Mouse (Mus musculus): Measurements from ENCODE around the gene Pcbd2. TPM values are rescaled to one million over a fixed set of nuclear protein-coding genes. Genes with fewer than 3 reads are reported as not detected.

The Pcbd2 gene
- total and polyA plus RNA-seq, 3 experiments, result 32.0 to 69.4 TPM; not detected in 1

DNA sequence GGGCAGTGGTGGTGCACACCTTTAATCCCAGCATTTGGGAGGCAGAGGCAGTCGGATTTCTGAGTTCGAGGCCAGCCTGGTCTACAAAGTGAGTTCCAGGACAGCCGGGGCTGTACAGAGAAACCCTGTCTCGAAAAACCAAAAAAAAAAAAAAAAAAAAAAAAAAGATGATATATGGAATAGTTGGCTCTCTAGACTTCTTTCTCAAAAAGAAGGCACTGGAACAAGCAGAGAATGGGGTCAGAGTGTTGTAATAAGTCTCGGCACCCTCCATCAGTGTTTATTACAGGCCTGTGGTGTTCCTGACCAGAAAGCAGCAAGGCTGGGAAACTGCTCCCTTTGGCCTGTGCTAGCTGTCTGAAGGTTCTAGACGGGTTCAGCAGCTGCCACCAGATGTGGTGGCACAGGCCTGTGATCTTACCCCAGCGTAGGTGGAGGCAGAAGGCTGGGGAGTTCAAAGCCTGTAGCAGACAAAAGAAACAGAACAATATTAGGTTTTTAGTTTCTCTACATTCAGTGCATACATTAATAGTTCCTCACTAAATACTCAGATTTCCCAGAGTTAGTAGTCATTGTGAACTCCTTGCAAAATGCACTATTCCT lies 11.2 kb upstream of the Pcbd2 start:
- Histone ChIP-seq H3K4me3 (ENCODE audit: control insufficient read depth in 1 of 2, insufficient read depth in 1 of 2, low read depth in 2 of 2, low read length in 2 of 2) (no peak overlapping the region), H3K9me3 (replicated peaks; ENCODE audit: insufficient read depth, low read length) (no peaks in the 10 kb centered on the region), H3K27me3 (ENCODE audit: control insufficient read depth in 1 of 2, insufficient read depth in 2 of 2, low read length in 2 of 2) (no peaks in the 10 kb centered on the region), H3K4me1 (ENCODE audit: control insufficient read depth in 1 of 2, insufficient read depth in 2 of 2, low read length in 2 of 2) (peaks cover 0 to 13% of the 10 kb centered on the region in 2 experiments; a peak in 1 of 4 replicates), H3K79me2 (ENCODE audit: control insufficient read depth, insufficient read depth, low read length, poor library complexity) (peaks cover 9% of the 10 kb centered on the region), H3K9ac (ENCODE audit: control insufficient read depth, low read depth, low read length, poor library complexity, severe bottlenecking) (peak overlapping the region; percentile 97), H3K36me3 (ENCODE audit: control insufficient read depth in 1 of 2, insufficient read depth in 2 of 2, low read length in 2 of 2) (peaks cover 0 to 8% of the 10 kb centered on the region in 2 experiments; a peak in 2 of 4 replicates), H3K27ac (ENCODE audit: control insufficient read depth, low read depth, low read length) (no peak overlapping the region)
- DNase-seq (ENCODE audit: low read depth, low spot score), result no peak
- no peak for TF ChIP-seq POLR2A (IDR thresholded peaks at IDR 0.05; ENCODE audit: control insufficient read depth in 1 of 2, insufficient read depth in 1 of 2, low read depth in 1 of 2, low read length in 2 of 2, poor library complexity in 1 of 2)
- TF ChIP-seq NELFE (IDR thresholded peaks at IDR 0.05; ENCODE audit: low read depth, low read length), result no peak
- peak; percentile 62 for TF ChIP-seq ZNF384 (IDR thresholded peaks at IDR 0.05; ENCODE audit: low read depth, low read length)

DNA sequence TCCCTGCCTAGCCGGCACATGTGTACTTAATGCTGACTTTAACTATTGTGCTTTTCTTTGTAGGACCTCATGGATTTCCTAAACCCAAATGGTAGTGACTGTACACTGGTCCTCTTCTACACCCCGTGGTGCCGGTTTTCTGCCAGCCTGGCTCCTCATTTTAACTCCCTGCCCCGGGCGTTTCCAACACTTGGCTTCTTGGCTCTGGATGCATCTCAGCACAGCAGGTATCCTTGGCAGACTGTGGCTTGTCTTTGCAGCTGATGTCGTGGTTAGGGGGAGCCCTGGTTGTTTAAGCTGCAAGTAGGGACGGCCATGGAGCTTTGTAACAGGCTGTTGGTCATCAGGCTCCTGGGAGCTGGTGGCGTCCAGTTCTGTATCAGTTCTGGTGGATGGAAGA lies 5.7 kb upstream of the Pcbd2 start:
- Histone ChIP-seq H3K27me3 (ENCODE audit: control insufficient read depth in 1 of 2, insufficient read depth in 2 of 2, low read length in 2 of 2) (no peaks in the 10 kb centered on the region), H3K79me2 (ENCODE audit: control insufficient read depth, insufficient read depth, low read length, poor library complexity) (no peaks in the 10 kb centered on the region), H3K4me3 (ENCODE audit: control insufficient read depth in 1 of 2, insufficient read depth in 1 of 2, low read depth in 2 of 2, low read length in 2 of 2) (no peak overlapping the region), H3K9me3 (replicated peaks; ENCODE audit: insufficient read depth, low read length) (no peaks in the 10 kb centered on the region), H3K9ac (ENCODE audit: control insufficient read depth, low read depth, low read length, poor library complexity, severe bottlenecking) (no peak overlapping the region), H3K4me1 (ENCODE audit: control insufficient read depth in 1 of 2, insufficient read depth in 2 of 2, low read length in 2 of 2) (no peaks in the 10 kb centered on the region), H3K36me3 (ENCODE audit: control insufficient read depth in 1 of 2, insufficient read depth in 2 of 2, low read length in 2 of 2) (peaks cover 0 to 2% of the 10 kb centered on the region in 2 experiments; a peak in 2 of 4 replicates), H3K27ac (ENCODE audit: control insufficient read depth, low read depth, low read length) (no peak overlapping the region)
- DNase-seq (ENCODE audit: low read depth, low spot score), result no peak
- TF ChIP-seq POLR2AphosphoS2 (IDR thresholded peaks at IDR 0.05; ENCODE audit: low read length), result no peak
- TF ChIP-seq NRF1 (IDR thresholded peaks at IDR 0.05; ENCODE audit: insufficient read depth, low read depth, low read length, poor library complexity, severe bottlenecking), result no peak
- no peak for TF ChIP-seq JUND (IDR thresholded peaks at IDR 0.05; ENCODE audit: low read depth, low read length)
- no peak for TF ChIP-seq GABPA (IDR thresholded peaks at IDR 0.05; ENCODE audit: low read depth, low read length)
- no peak for TF ChIP-seq USF1 (IDR thresholded peaks at IDR 0.05; ENCODE audit: low read depth, low read length)

DNA sequence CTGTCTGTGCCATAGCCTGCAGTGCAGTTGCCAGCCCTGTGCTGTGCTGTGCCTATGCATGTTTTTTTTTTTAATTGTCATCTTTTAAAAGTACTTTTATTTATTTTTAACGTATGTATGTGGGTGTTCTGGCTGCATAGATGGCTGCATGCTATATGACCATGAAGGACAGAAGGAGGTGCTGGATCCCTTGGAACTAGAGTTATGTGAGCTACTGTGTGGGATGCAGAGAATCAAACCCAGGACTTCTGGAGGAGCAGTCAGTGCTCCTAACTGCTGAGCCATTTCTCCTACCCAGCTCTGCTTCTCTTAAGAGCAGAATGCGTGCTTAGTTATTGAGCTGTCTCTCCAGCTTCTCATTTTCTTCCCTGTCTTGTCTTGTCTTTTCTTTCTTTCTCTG lies 5.2 kb upstream of the Pcbd2 start:
- Histone ChIP-seq H3K36me3 (ENCODE audit: control insufficient read depth in 1 of 2, insufficient read depth in 2 of 2, low read length in 2 of 2) (peaks cover 0 to 2% of the 10 kb centered on the region in 2 experiments; a peak in 2 of 4 replicates), H3K4me3 (ENCODE audit: control insufficient read depth in 1 of 2, insufficient read depth in 1 of 2, low read depth in 2 of 2, low read length in 2 of 2) (no peak overlapping the region), H3K27ac (ENCODE audit: control insufficient read depth, low read depth, low read length) (no peak overlapping the region), H3K4me1 (ENCODE audit: control insufficient read depth in 1 of 2, insufficient read depth in 2 of 2, low read length in 2 of 2) (no peaks in the 10 kb centered on the region; a peak in 1 of 4 replicates), H3K9me3 (replicated peaks; ENCODE audit: insufficient read depth, low read length) (no peaks in the 10 kb centered on the region), H3K27me3 (ENCODE audit: control insufficient read depth in 1 of 2, insufficient read depth in 2 of 2, low read length in 2 of 2) (no peaks in the 10 kb centered on the region), H3K9ac (ENCODE audit: control insufficient read depth, low read depth, low read length, poor library complexity, severe bottlenecking) (no peak overlapping the region), H3K79me2 (ENCODE audit: control insufficient read depth, insufficient read depth, low read length, poor library complexity) (peaks cover under 1% of the 10 kb centered on the region; the same call in 1 of the 2 replicates)
- TF ChIP-seq SIN3A (IDR thresholded peaks at IDR 0.05; ENCODE audit: low read length) (no peak), EP300 (IDR thresholded peaks at IDR 0.05; ENCODE audit: low read depth in 1 of 2, low read length in 2 of 2) (no peak), RAD21 (IDR thresholded peaks at IDR 0.05; ENCODE audit: low read depth, low read length) (no peak), POLR2AphosphoS2 (IDR thresholded peaks at IDR 0.05; ENCODE audit: low read length) (no peak), NELFE (IDR thresholded peaks at IDR 0.05; ENCODE audit: low read depth, low read length) (no peak), MAX (IDR thresholded peaks at IDR 0.05; ENCODE audit: low read length) (no peak), TAL1 (IDR thresholded peaks at IDR 0.05; ENCODE audit: low read length) (no peak), ETS1 (IDR thresholded peaks at IDR 0.05; ENCODE audit: low read depth, low read length) (no peak)
- no peak for DNase-seq (ENCODE audit: low read depth, low spot score)

All from MEL (cell line).